Mouse (Mus musculus) spleen, postnatal 14 days (tissue): ENCODE results near the gene Hmgb1.
"Not testable (repeated sequence)": the region's sequence is repeated elsewhere in the genome, so short reads cannot be mapped to it uniquely, and the experiment has no call there.

ENCODE experiments used
- DNase-seq, 2 experiments: peaks; one replicate each; pipeline ENCODE4 v3.0.0; 2021 to 2022; ENCODE audit warnings: low spot score in 2 of 2

Gene Hmgb1

DNA sequence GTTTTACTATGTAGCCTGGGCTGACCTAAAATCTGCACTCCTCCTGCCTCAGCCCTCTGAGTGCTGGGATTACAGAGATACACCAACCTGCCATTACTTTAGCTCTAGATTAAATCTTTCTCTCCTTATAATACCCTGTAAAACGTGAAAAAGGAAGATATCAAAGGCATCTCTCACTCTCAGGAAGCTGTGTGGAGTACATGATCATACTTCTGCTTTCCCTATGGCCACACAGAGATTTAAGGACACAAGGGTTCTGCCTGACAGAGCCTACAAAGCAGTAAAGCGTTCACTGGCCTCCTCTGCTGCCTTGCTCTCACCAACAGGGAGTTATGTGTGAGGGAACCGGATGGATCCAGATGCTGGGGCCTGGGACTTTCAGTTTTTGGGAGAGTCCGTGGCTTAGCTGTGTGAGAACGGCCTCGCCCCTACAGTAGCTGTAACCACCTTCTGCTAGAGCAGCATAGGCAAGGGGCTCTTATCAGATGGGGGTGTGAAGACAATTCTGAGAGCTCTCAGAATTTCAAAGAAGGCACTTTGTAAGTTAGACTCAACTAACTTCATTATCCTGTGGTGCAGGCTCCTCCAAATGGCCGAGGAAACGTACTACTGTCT, 36.8 kb downstream of the Hmgb1 start:
- no peak for DNase-seq

DNA sequence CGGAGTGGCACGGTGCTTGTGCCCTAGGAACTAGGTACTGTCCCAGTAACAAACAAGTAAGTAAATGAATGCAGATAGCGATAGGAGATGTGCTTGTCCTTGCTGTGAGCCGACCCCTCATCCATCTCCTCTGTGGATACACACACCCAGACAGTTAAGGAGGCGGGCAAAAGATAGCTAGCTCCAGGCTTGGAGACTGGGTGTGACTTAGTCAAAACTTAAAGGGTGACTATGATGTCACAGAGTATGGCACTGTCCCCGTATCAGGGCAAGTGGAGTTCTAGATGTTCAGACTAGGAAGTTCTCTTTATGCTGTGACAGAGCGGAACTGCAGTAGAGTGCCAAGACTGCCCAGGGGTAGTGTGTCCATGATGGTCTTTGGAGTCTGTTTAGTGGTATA, 37.6 kb downstream of the Hmgb1 start:
- no peak for DNase-seq

DNA sequence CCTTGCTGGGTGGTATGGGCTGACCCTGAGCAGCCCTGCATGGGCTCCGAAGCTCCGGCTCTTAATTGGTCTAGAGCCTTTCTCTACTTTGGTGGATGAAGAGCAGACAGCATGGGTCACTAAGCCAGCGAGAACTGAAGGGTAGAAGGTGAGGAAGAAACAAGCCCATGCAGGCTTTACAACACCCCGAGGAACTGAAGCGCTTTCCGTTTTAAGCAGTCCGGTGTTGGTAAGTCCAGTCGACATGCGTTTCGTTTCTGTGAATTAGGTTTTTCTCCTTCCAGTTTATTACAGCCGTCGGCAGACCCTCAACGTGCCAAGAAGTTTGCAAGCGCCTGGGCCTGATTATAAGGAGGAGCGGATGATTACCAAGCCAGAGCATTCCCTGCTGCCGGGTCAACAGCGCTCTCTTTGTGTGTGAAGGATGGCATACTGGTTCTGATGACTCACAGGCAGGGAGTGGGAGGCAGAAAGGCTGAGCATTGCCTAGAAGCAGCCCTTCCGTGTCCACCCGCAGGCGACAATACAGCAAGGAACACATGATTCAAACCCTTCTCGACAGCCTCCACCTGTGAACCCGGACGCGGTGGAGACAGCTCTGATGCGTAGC, 40.4 kb downstream of the Hmgb1 start:
- DNase-seq, result no peak

DNA sequence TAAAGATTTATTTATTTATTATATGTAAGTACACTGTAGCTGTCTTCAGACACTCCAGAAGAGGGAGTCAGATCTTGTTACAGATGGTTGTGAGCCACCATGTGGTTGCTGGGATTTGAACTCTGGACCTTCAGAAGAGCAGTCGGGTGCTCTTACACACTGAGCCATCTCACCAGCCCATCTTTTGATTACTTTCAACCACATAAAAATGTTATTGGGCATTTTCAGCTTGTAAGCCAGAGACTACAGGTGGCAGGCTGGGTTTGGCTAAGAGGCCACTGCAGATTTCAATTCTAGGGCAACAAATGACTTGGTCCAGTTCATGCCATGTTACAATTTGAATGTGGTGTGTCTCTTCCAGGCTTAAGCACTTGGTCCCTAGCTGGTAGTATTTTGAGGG, 43.1 kb downstream of the Hmgb1 start:
- DNase-seq, result not testable (repeated sequence)

DNA sequence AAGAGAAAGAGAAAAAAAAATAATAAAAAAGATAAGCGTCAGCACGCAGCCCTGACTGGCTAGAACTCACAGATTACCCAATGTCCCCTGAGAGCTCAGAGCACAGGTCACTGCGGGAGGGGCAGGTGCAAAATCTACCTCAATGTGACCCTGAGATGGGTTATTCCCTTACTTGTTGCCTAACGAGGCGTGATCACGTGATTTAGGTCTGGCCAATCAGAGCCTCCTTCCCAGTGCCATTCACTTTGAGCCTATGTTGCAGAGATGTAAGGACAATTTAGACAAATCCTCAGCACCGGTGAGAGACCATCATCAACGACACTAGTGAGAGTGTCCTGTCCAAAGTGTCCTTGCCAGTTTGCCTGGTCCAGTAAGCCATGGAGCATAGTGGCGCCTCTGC, 44.0 kb downstream of the Hmgb1 start:
- DNase-seq, result no peak

DNA sequence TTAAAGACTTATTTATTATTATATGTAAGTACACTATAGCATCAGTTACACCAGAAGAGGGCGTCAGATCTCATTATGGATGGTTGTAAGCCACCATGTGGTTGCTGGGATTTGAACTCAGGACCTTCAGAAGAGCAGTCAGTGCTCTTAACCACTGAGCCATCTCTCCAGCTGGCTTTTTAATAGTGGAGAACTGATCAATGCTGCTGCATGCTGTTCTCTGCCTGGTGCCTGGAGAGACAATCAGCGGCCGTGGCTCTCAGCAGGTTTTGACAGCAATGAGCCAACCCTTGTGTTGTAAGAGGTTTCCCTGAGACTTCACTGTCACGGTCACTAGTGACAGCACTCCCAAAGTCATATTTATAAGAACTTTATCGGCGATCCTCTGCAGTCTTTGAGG, 46.2 kb downstream of the Hmgb1 start:
- not testable (repeated sequence) for DNase-seq

DNA sequence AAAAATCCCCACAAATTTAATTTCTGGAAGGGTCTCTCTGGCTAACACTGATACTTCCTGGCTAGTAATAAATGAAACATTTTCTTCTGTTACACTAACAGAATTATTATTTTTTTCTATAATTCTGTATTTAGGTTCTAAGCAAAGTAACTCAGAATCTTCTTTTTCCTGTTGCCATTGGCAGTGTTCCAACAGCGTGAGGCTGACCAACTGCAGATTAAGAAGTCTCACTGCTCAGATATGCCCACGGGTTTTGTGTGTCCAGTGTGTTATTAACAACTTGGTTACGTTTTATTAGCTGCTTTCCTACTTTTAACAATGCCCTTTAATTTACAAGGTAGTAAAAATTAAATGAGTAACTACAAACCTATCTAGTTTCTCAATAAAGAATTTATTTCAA, 46.8 kb downstream of the Hmgb1 start:
- DNase-seq, result no peak

DNA sequence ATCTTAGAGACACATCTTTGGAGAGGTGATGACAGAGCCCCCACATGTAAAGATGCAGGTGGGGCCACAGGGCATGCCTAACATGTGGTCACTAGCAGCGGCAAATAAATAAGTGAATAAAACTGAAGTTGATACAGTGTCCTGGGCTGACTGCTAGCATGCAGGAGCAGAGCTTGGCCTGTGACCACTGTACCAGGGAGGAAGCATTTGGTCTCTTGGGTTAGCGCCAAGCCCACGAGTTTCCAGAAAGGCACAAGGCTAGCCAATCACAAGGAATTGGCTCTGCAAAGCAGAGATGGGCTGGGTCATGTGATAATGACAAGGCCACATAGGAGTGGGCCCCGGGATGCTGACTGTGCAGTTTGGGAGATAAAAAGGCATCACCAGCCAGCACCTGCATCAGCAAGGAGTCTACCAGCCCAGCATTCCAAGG, 47.3 kb downstream of the Hmgb1 start:
- DNase-seq, result peak; percentile 44 to 55

DNA sequence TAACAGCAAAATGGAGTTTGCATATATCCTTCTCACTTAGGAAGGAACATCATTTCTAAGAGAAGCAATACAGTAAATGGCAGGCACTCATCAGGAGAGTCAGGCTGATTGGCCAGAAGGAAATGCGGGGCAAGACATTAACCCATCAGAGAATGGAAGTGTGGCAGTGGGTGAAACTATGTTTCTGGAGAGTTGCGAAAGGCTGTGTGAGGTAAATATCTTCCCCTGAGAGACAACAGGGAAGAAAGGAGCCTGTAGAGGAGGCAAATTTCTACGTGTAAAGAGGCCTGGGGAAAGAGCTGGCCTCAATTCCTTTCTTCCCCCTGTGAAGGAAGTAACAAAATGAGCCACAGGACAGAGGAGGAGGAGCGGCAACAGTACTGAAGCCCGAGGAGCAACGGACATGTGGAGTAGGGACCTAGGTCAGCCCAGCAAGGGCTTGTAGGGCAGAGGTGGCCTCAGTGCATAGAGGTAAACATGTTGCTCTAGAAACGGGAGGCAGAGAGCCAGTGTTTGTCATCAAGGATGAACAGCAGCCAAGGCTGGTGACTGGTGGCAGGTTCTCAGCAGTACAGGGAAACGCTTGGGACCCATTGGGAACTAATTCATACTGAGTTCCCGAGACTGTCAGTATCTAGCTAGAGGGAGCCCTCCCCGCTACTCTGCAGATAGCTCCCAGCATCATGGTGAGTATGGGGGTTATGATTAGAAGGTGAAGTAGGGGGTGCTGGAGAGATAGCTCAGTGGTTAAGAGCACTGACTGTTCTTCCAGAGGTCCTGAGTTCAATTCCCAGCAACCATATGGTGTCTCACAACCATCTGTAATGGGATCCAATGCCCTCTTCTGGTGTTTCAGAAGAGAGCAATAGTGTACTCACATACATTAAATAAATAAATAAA, 48.6 kb downstream of the Hmgb1 start:
- DNase-seq, result no peak

DNA sequence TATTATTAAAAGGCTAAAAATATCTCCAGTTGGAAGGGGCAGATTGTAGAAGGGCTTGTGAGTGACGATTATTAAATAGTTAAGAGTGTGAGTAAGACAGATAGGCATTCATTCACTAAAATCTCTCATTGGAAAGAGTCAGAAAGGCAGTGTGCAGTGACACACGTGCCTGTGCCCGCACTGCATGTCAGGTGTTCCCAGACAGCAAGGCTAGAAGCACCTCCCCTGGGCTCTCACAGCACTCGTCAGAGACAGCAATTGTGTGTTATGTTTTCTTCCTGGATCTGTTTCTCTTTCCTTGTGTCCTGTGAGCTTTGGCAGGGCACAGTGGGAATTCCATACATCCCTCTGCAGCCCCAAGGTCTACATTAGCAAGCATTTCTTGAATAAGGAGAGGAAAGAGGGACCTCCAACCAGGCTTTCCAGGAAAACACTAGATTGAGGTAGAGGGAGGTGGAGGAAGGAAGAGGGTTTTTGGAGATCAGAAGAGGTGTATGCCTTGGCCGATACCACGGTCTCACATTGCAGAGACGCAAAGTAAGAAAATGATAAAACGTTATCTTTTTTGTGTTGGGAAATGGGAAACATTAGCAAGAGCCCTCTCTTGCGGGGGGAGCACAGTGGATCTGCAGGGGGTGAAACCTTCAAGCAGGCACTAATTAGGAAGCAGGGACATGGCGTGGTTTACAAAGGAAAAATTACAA, 49.4 kb downstream of the Hmgb1 start:
- DNase-seq, result no peak

DNA sequence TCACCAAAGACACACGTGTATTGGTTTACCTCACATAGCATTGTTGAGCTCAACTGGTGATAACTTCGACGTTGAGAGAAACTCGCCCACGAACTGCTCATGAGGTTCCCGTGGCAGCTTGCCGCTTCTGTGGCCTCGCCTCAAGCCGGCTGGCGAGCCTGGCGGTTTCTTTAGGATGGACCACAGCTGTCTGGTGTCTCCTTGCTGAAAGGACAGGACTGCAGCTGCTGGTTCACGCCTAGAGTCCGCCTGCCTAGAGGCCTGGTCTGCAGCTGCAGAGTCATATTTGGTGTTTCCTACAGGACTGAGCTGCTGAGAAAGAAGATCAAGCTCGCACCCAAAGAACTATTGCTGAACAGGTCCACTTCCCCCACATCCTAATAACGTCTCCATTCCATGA, 55.8 kb downstream of the Hmgb1 start:
- DNase-seq, result no peak

DNA sequence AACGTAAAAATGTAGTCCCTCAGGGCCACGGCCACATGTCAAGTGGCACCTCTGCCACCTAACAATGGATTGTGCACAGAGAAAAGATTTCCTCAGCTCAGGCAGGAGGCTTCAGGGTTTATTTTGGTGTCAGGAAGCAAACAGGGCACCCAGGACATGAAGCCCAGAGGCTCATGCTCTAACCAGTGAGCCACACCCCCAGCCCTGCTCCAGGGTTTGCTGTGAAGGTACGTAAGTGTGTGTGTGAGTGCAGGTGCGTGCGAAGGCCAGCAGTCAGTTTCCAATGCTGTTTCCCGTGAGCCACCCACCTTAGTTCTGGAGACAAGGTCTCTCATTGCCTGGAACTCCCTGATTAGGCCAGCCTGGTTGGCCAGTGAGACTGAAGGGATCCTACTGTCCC, 60.5 kb downstream of the Hmgb1 start:
- no peak for DNase-seq

DNA sequence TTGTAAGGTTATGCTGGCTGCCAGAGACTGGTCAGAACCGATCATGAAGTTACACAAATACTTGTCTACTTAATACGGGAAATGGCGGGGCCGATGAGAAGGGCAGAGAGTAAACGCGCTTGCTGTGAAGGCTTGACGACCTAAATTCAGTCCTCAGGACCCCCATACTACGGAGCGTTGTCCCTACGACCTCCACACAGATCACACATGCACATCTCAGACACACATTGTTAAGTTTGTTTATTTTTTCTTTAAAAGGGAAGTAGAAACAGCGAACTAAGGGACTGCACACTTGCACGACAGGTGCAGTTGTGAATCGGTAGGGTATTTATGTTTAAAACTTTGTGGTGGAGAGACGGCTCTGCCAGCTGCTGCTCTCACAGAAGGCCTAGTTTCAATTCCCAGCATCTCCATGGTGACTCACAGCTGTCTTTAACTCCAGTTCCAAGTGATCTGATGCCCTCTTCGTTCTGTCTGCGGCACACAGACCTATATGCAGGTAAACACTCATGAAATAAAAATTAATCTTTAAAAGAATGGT, 64.9 kb downstream of the Hmgb1 start:
- no peak for DNase-seq

DNA sequence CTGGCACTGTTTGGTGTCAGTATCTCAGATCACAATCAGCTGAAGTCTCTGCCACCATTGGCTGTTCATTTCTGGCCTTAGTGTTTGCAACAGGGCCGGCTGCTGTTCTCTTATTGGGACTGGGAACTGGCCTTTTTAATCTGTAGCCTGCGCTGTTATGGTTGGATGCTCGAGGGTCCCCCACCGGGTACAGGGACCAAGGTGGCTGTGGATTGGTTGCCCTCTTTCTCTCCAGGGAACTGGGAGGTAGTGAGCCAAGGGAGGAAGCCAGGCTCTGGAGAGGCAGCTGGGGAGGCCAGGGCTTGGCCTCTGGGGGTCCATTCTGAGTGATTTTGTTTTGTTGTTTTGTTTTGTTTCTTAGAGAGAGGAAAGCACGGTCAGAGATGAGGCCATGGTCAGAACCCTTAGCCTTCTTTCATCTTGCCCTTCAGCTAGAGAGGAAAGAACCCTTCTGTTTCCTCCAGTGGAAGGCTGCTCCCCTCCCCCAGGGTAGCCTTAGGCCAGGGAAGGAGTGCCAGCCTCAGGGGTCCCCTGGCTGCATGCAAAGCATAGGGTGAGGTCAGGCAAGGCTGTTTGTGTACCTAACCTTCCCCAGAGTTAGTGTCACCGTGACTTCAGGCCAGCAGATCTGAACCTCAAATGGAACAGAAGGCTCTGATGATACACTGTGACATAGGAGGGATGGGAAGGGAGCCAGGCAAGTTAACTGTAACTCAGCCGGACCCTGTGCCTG, 66.3 kb downstream of the Hmgb1 start:
- DNase-seq, result no peak

DNA sequence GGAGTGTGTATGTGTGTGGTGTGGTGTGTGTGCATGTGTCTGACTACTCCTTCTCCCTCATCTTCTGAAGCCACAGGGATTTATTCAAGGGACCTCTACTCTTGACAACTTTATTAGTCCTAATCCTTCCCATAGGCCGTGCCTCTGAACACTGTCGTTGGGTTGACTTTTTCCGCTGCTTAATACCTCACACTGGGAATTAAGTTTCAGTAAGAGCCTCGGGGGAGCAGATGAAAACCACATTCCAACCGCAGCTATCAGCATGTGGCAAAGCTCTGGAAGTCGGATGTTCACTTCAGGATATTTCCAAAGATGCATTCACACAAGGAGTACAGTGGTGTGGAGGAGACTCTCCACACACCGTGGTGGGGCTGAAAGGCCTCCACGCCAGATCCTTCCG, 69.7 kb downstream of the Hmgb1 start:
- DNase-seq, result no peak

DNA sequence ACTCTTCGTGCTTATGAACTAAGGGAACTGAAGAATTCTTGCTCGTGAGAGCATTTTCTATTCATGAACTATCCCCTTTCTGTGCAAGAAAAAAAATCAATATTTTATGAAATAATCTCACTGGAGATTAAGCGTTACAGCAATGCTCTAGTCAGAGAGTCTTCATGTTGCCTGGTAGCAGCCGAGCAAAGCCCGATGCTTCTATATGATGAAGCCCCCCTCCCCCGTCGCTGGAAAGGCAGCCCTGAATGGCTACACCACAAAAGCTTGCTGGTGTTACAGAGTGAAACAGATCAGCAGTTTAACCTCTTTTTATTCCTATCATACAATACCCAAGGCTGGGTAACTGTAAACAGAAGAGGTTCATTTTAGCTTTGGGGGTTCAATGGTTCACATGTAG, 70.3 kb downstream of the Hmgb1 start:
- DNase-seq, result no peak

DNA sequence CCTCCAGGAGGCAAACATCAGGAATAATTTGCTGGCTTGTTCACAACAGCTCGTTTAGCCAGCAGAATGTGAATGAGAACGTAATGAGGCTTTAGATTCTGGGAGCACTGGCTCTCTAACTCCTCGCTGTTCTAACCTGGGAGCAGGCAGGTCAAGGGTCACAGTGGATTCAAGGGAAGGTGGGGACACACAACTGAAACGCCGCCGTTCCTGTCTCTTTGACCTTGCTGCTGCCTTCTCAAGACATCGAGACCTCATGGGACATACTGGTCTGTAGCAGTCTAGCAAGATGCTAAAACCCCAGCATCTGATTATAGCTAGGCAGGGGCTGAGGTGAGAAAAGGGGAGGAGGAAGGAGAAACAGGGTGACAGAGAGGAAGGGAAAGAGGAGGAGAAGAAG, 70.8 kb downstream of the Hmgb1 start:
- no peak for DNase-seq

DNA sequence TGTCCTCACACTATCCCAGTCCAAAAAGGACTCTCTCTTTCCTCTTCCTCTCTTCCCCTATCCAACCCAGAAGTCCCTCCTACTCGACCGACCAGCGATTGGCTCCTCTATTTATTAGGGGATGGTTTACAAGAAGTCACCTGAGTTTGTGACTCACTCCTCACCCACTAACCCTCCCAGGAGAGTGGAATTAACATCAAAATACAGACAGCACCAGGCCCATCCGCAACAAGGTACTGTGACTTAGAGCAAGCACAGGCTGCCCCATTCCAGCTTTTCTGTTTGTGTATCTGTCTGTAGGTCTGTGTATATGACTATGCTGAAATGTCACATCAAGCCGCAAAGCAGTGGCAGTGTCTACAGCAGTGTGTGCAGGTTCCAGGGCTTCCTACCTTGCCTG, 71.7 kb downstream of the Hmgb1 start:
- no peak for DNase-seq

DNA sequence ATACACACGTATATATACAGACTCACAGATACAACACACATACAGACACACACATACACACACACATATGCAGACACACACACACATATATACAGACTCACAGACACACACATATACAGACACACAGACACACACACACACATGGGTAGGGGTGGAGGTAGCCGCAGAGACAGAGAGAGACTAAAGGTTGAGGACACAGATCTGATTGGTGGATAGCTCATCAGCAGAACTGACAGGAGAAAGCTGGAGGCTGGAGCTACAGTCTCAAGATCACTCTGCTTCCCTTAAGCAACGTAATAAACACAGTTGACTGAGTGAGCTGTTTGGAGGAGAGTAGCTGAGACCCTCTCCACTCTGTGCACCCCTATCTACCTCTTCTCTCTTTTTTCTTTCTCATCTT, 75.1 kb downstream of the Hmgb1 start:
- no peak for DNase-seq

DNA sequence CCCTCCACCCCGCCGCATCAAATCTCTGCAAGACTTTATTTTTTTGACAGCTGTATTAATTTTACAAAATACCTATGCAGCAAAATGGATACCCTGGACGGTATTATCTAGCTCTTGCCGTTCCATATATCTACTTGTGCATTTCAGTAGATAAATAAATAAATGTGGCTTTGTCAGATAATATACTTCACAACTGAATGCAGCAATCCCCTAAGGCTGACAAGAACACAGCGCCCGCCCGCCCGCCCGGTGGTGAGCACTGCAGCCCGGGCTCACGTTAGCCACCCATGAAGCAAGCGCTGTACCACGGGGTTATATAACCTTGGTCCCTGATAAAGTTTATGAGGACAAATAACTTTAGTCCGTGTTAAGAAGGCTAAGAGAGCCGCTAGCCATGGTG, 76.1 kb downstream of the Hmgb1 start:
- no peak for DNase-seq

DNA sequence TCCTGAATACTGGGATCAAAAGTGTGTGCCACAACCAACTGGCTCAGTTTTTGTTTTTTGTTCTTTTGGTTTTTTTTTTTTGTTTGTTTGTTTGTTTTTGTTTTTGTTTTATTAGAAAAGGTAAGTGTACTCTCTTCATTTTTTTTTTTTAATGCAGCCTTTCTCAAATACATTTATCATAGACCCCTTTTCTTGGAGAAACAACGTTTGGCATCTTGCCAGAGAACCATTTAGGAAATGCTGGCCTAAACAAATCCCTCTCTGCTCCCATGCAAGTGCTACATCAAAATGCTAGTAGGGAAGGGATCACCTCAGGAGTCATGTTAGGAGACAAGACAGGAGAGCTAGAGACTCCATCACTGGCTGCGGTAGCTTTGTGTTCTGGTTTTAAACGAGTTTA, 76.7 kb downstream of the Hmgb1 start:
- DNase-seq, result no peak
